Mouse (Mus musculus) myocyte (in vitro differentiated cells): ENCODE measurements around the gene 4930451I11Rik. TPM values are rescaled to one million over a fixed set of nuclear protein-coding genes. Genes with fewer than 3 reads are reported as not detected.

ENCODE experiments used
- H3K27me3 ChIP-seq: one replicate; pipeline ENCODE4 v1.6.1; 2011; ENCODE audit not compliant: control insufficient read depth, insufficient read depth, insufficient read length
- H3K36me3 ChIP-seq: one replicate; pipeline ENCODE4 v1.6.1; 2011; ENCODE audit not compliant: control insufficient read depth, insufficient read depth
- H3K4me2 ChIP-seq: one replicate; pipeline ENCODE4 v1.6.1; 2011; ENCODE audit warnings: low read depth, control low read depth
- H3K4me3 ChIP-seq: one replicate; pipeline ENCODE4 v1.5.1; 2011; ENCODE audit warnings: mild to moderate bottlenecking, control low read depth, moderate library complexity
- H3K79me2 ChIP-seq: one replicate; pipeline ENCODE4 v1.6.1; 2011; ENCODE audit not compliant: control insufficient read depth, insufficient read depth
- H3ac ChIP-seq: one replicate; pipeline ENCODE4 v1.6.1; 2011; ENCODE audit not compliant: control insufficient read depth, insufficient read length
- CEBPB ChIP-seq: IDR thresholded peaks from 2 replicates; pipeline ENCODE4 v1.6.1; 2011; ENCODE audit warnings: mild to moderate bottlenecking, moderate library complexity; ENCODE audit not compliant: poor library complexity, insufficient read depth, severe bottlenecking
- E2F4 ChIP-seq: IDR thresholded peaks from one replicate; pipeline ENCODE4 v1.6.1; 2011; ENCODE audit warnings: mild to moderate bottlenecking, control low read depth, moderate library complexity; ENCODE audit not compliant: insufficient read depth
- MAX ChIP-seq: IDR thresholded peaks from one replicate; pipeline ENCODE4 v1.6.1; 2011; ENCODE audit warnings: low read depth, mild to moderate bottlenecking, control low read depth
- MYOD1 ChIP-seq, 3 experiments: IDR thresholded peaks; one replicate each; pipeline ENCODE4 v1.6.1; 2011; ENCODE audit warnings: control low read depth in 2 of 3, low read depth in 2 of 3, mild to moderate bottlenecking in 2 of 3, moderate library complexity in 1 of 3; ENCODE audit not compliant: insufficient read length in 2 of 3, control insufficient read depth in 1 of 3
- MYOG ChIP-seq, 3 experiments: IDR thresholded peaks; one replicate each; pipeline ENCODE4 v1.6.1; 2011; ENCODE audit warnings: control low read depth in 2 of 3, low read depth in 2 of 3, mild to moderate bottlenecking in 2 of 3; ENCODE audit not compliant: insufficient read length in 2 of 3, control insufficient read depth in 1 of 3, insufficient read depth in 1 of 3
- POLR2A ChIP-seq: IDR thresholded peaks from one replicate; pipeline ENCODE4 v1.6.1; 2011; ENCODE audit warnings: low read depth, mild to moderate bottlenecking, control low read depth, moderate library complexity; ENCODE audit not compliant: insufficient read length
- POLR2AphosphoS2 ChIP-seq: IDR thresholded peaks from one replicate; pipeline ENCODE4 v1.6.1; 2011; ENCODE audit warnings: low read depth, control low read depth; ENCODE audit not compliant: insufficient read length
- REST ChIP-seq: IDR thresholded peaks from one replicate; pipeline ENCODE4 v1.6.1; 2011; ENCODE audit warnings: mild to moderate bottlenecking, control low read depth, moderate library complexity; ENCODE audit not compliant: insufficient read depth, insufficient read length
- SRF ChIP-seq: IDR thresholded peaks from one replicate; pipeline ENCODE4 v1.6.1; 2011; ENCODE audit warnings: low read depth; ENCODE audit not compliant: control insufficient read depth, insufficient read length
- TCF12 ChIP-seq: IDR thresholded peaks from one replicate; pipeline ENCODE4 v1.6.1; 2011; ENCODE audit warnings: mild to moderate bottlenecking, control low read depth; ENCODE audit not compliant: poor library complexity, insufficient read depth, severe bottlenecking
- TCF3 ChIP-seq: IDR thresholded peaks from one replicate; pipeline ENCODE4 v1.6.1; 2011; ENCODE audit warnings: low read depth, control low read depth; ENCODE audit not compliant: insufficient read length
- USF1 ChIP-seq: IDR thresholded peaks from one replicate; pipeline ENCODE4 v1.6.1; 2011; ENCODE audit warnings: low read depth, mild to moderate bottlenecking, control low read depth, moderate library complexity
- polyA plus RNA-seq: library from polyadenylated mRNA; unstranded; fragments of >200 nt; fragmentation: generic; extraction: Trizol; gene quantifications from one replicate; pipeline ENCODE4 v1.2.1, GENCODE M21; 2012; ENCODE audit warnings: missing spikeins

4930451I11Rik gene
- polyA plus RNA-seq, 1 experiment = not detected

- Histone ChIP-seq H3K4me3 (no peak overlapping the region), H3K27me3 (peaks cover 7% of the 10 kb centered on the region), H3K79me2 (no peaks in the 10 kb centered on the region), H3K4me2 (no peak overlapping the region), H3K36me3 (peaks cover 8% of the 10 kb centered on the region), H3ac (no peak overlapping the region)
- no peak for TF ChIP-seq SRF
Observed at GRCm38 (mm10) chr7:126853454-126853853, 22.0 kb upstream of the 4930451I11Rik start.

- H3K36me3 ChIP-seq = peaks cover 8% of the 10 kb centered on the region
- no peak overlapping the region for H3K4me2 ChIP-seq
- no peaks in the 10 kb centered on the region for H3K79me2 ChIP-seq
- H3K4me3 ChIP-seq = no peak overlapping the region
- H3ac ChIP-seq = no peak overlapping the region
- peaks cover 22% of the 10 kb centered on the region for H3K27me3 ChIP-seq
- no peak for TF ChIP-seq REST
- TF ChIP-seq TCF3 = no peak
- TF ChIP-seq TCF12 = no peak
- peak; percentile 92 for TF ChIP-seq POLR2AphosphoS2
- TF ChIP-seq POLR2A = peak; percentile 22
Observed at GRCm38 (mm10) chr7:126851192-126851591, 19.8 kb upstream of the 4930451I11Rik start.

GRCm38 (mm10) chr7:126850161-126850560 lies 18.7 kb upstream of the 4930451I11Rik start:
- H3K36me3 ChIP-seq = peaks cover 8% of the 10 kb centered on the region

GRCm38 (mm10) chr7:126848794-126849193 lies 17.4 kb upstream of the 4930451I11Rik start:
- H3K4me2 ChIP-seq = no peak overlapping the region
- H3K36me3 ChIP-seq = peaks cover 5% of the 10 kb centered on the region
- peaks cover 37% of the 10 kb centered on the region for H3K27me3 ChIP-seq
- no peak for TF ChIP-seq TCF12
- TF ChIP-seq E2F4 = no peak
- TF ChIP-seq MAX = no peak
- TF ChIP-seq MYOG (IDR thresholded peaks at IDR 0.05; ENCODE audit: control insufficient read depth in 1 of 3, insufficient read depth in 1 of 3, insufficient read length in 2 of 3, low read depth in 2 of 3) = no peak
- TF ChIP-seq REST = no peak
- no peak for TF ChIP-seq SRF
- TF ChIP-seq CEBPB = no peak
- no peak for TF ChIP-seq USF1
- no peak for TF ChIP-seq POLR2A
- no peak for TF ChIP-seq TCF3
- TF ChIP-seq MYOD1 (IDR thresholded peaks at IDR 0.05; ENCODE audit: control insufficient read depth in 1 of 3, insufficient read length in 2 of 3, low read depth in 2 of 3) = no peak
- no peak for TF ChIP-seq POLR2AphosphoS2
- no peak overlapping the region for H3K4me3 ChIP-seq
- no peak overlapping the region for H3ac ChIP-seq
- H3K79me2 ChIP-seq = no peaks in the 10 kb centered on the region

More at GRCm38 (mm10) chr7:126850161-126850560, 18.7 kb upstream of the 4930451I11Rik start:
- H3K4me2 ChIP-seq = no peak overlapping the region
- H3ac ChIP-seq = no peak overlapping the region
- H3K27me3 ChIP-seq = peaks cover 26% of the 10 kb centered on the region
- no peak overlapping the region for H3K4me3 ChIP-seq
- TF ChIP-seq CEBPB = no peak
- TF ChIP-seq POLR2A = no peak
- TF ChIP-seq E2F4 = no peak
- no peak for TF ChIP-seq MYOG (IDR thresholded peaks at IDR 0.05; ENCODE audit: control insufficient read depth in 1 of 3, insufficient read depth in 1 of 3, insufficient read length in 2 of 3, low read depth in 2 of 3)
- no peak for TF ChIP-seq SRF
- TF ChIP-seq USF1 = no peak
- no peak for TF ChIP-seq POLR2AphosphoS2
- no peak for TF ChIP-seq TCF12
- TF ChIP-seq MYOD1 (IDR thresholded peaks at IDR 0.05; ENCODE audit: control insufficient read depth in 1 of 3, insufficient read length in 2 of 3, low read depth in 2 of 3) = no peak
- no peak for TF ChIP-seq MAX
- H3K79me2 ChIP-seq = no peaks in the 10 kb centered on the region

GRCm38 (mm10) chr7:126847421-126848398 lies 16.3 kb upstream of the 4930451I11Rik start:
- Histone ChIP-seq H3K36me3 (no peaks in the 10 kb centered on the region), H3K79me2 (no peaks in the 10 kb centered on the region), H3K4me2 (no peak overlapping the region), H3ac (no peak overlapping the region), H3K27me3 (peaks cover 37% of the 10 kb centered on the region), H3K4me3 (no peak overlapping the region)
- TF ChIP-seq MYOG (IDR thresholded peaks at IDR 0.05; ENCODE audit: control insufficient read depth in 1 of 3, insufficient read depth in 1 of 3, insufficient read length in 2 of 3, low read depth in 2 of 3) (peak in 1 of 3 experiments; percentile 35), CEBPB (no peak), MYOD1 (IDR thresholded peaks at IDR 0.05; ENCODE audit: control insufficient read depth in 1 of 3, insufficient read length in 2 of 3, low read depth in 2 of 3) (peak in 1 of 3 experiments; percentile 39)
